Mouse (Mus musculus): ENCODE measurements around the gene Saysd1.
"Not testable (repeated sequence)": the region's sequence is repeated elsewhere in the genome, so short reads cannot be mapped to it uniquely, and the experiment has no call there.

Gene Saysd1

DNA sequence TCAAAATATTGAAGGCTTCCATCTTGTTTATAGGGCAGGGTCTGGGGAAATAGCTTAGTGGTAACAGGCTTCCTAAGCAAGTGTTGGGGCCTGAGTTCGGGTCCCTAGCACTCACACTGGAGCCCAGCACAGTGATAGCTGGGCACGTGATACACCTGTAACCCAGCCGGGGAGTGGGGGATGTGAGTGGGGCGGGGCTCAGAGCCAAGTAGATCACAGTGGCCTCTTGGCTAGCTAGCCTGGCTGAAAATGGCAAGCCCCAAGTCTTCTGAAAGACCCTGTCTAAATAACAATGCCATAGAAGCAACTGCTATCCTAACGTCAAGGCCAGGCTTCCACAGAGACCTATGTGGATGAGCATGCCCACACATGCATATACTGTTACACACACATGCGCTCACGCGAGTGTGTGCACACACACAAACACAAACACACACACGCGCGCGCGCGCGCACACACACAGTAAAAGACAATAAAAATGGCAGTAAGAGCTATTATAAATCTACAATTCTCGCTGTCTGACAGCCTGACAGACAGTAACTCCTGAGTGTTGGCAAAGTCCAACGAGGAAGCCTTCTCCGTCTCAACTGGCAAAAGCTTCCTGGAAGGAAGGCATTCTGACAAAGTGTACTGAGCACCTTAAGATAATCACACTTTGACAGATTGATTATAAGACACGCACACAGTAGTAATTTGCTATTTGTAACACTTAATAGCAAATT is 106.2 kb downstream of the Saysd1 start:
- DNase-seq, result no peak

DNA sequence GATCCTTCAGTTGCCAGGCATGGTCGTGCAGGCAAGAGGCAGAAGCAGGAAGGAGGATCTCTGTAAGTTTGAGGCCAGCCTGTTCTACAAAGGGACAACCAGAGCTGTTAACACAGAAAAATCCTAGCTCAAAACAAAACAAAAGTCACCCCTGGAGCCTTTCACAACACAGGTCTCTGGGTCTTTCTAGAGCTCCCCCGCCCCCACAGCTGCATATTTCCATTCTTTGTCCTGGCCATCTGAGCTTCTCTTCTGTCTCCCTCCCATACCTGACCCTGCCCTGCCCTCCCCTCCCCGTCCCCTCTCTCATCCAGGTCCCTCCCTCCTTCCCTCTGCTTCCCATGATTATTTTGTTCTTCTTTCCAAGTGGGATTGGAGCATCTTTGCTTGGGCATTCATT is 108.7 kb downstream of the Saysd1 start:
- no peak for DNase-seq

DNA sequence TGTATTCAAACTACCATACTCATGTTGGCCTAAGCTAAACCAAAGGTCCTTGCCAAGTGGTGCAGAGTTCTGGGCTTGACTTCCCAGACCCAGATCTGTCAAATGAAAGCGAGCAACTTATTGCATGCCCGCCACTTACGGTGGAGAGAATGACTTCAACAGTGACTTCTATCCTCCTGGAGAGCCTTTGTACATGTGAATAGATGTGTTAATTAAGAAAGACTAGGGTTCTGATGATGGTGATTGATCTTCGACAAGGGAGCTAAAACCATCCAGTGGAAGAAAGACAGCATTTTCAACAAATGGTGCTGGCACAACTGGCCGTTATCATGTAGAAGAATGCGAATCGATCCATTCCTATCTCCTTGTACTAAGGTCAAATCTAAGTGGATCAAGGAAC is 110.9 kb downstream of the Saysd1 start:
- not testable (repeated sequence) for DNase-seq

Measured in cerebellum, adult 9-10 months (tissue).